Mouse (Mus musculus): Measurements from ENCODE around the gene Ick. TPM values are rescaled to one million over a fixed set of nuclear protein-coding genes. Genes with fewer than 3 reads are reported as not detected.
"Not testable (repeated sequence)": the region's sequence is repeated elsewhere in the genome, so short reads cannot be mapped to it uniquely, and the experiment has no call there.

The Ick gene
- total RNA-seq, 2 experiments from 2014 or later: 14.9 to 15.3 TPM

GRCm38 (mm10) chr9:78179071-78179470 is 70.1 kb downstream of the Ick start:
- intact Hi-C loops (cut with DNase I): loop anchor here (10.0 kb wide), 1 partner anchor 424 kb away; the partner anchor contains the start of gene Gclc
- DNase-seq (ENCODE audit: low spot score): no peak

GRCm38 (mm10) chr9:78182474-78182873 is 73.5 kb downstream of the Ick start, which contains the start of gene Gsta4:
Gene Gsta4 (plus strand): TSS chr9:78182774.
- DNase-seq (ENCODE audit: low spot score): not testable (repeated sequence)

GRCm38 (mm10) chr9:78185686-78186085 is 76.7 kb downstream of the Ick start:
- intact Hi-C loops (cut with DNase I): no loop called here
- DNase-seq (ENCODE audit: low spot score): no peak

More at GRCm38 (mm10) chr9:78182474-78182873, 73.5 kb downstream of the Ick start, which contains the start of gene Gsta4:
- intact Hi-C loops (cut with DNase I): not testable (repeated sequence)

GRCm38 (mm10) chr9:78188910-78189309 is 79.9 kb downstream of the Ick start:
- no peak for DNase-seq (ENCODE audit: low spot score)
- intact Hi-C loops (cut with DNase I): no loop called here

GRCm38 (mm10) chr9:78190651-78191634 is 82.0 kb downstream of the Ick start:
- DNase-seq (ENCODE audit: low spot score): no peak
- intact Hi-C loops (cut with DNase I): loop anchor here (2.0 kb wide), 1 partner anchor 14 kb away; no protein-coding TSS in a partner anchor

- intact Hi-C loops (cut with DNase I): loop anchor here (2.0 kb wide), 1 partner anchor 15 kb away; no protein-coding TSS in a partner anchor
- no peak for DNase-seq (ENCODE audit: low spot score)
Measured at GRCm38 (mm10) chr9:78191736-78192135, 82.7 kb downstream of the Ick start.

GRCm38 (mm10) chr9:78193902-78194597 is 85.1 kb downstream of the Ick start:
- intact Hi-C loops (cut with DNase I): loop anchor here (1.0 kb wide), 1 partner anchor 85 kb away; the partner anchor contains the start of genes Fbxo9 and Ick
- DNase-seq (ENCODE audit: low spot score): no peak

- no peak for DNase-seq (ENCODE audit: low spot score)
- intact Hi-C loops (cut with DNase I): no loop called here
Measured at GRCm38 (mm10) chr9:78195034-78195433, 86.0 kb downstream of the Ick start.

GRCm38 (mm10) chr9:78197801-78198200 is 88.8 kb downstream of the Ick start:
- no peak for DNase-seq (ENCODE audit: low spot score)

GRCm38 (mm10) chr9:78204194-78204593 is 95.2 kb downstream of the Ick start:
- intact Hi-C loops (cut with DNase I): no loop called here
- DNase-seq (ENCODE audit: low spot score): no peak

More at GRCm38 (mm10) chr9:78197801-78198200, 88.8 kb downstream of the Ick start:
- intact Hi-C loops (cut with DNase I): no loop called here

GRCm38 (mm10) chr9:78208956-78209355 is 100.0 kb downstream of the Ick start:
- no peak for DNase-seq (ENCODE audit: low spot score)
- intact Hi-C loops (cut with DNase I): no loop called here

- no peak for DNase-seq (ENCODE audit: low spot score)
- intact Hi-C loops (cut with DNase I): no loop called here
Measured at GRCm38 (mm10) chr9:78210079-78210478, 101.1 kb downstream of the Ick start.

GRCm38 (mm10) chr9:78210821-78211220 is 101.8 kb downstream of the Ick start:
- intact Hi-C loops (cut with DNase I): no loop called here
- DNase-seq (ENCODE audit: low spot score): no peak

GRCm38 (mm10) chr9:78211521-78211920 is 102.5 kb downstream of the Ick start:
- intact Hi-C loops (cut with DNase I): no loop called here
- no peak for DNase-seq (ENCODE audit: low spot score)

GRCm38 (mm10) chr9:78212341-78213049 is 103.5 kb downstream of the Ick start:
- peak; percentile 32 for DNase-seq (ENCODE audit: low spot score)
- intact Hi-C loops (cut with DNase I): no loop called here

GRCm38 (mm10) chr9:78217074-78217473 is 108.1 kb downstream of the Ick start:
- intact Hi-C loops (cut with DNase I): no loop called here
- DNase-seq (ENCODE audit: low spot score): no peak
